Mouse (Mus musculus): ENCODE results near the gene Fbxw8. TPM values are rescaled to one million over a fixed set of nuclear protein-coding genes. Genes with fewer than 3 reads are reported as not detected.

Fbxw8 gene
- total RNA-seq, 2 experiments from 2014 or later = 47.3 to 51.4 TPM

DNA sequence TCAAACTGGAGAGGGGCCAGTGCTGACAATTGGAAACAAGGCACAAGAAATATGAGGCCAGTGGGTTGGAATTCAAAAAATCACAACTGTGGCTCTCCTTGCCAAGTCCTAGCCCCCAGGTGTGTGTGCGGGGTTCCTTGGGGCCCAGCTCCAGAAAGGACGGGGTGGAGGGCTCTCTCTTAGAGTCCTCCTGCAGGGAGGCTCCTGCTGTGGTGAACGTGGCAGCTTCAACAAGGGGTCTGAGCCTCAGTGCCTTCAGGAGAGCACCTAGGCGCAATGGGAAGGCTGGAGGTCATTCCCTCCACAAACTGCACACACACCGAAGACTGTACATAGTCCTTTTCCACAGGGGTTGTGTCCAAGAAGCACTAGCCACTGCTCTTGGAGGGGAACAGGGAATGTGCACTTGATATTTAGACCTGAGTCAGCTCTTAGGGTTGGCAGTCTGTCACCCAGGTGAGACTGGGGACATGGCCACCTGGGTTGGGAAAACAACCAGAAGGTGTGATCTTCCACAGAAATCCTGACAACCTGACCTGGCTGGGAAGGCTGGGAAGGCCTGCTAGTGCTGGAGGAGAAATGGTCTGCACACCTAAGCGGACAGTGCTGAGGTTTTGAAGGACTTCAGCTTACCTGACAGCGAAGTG is 46.3 kb downstream of the Fbxw8 start:
- no peak for DNase-seq (ENCODE audit: low spot score in 2 of 2)

DNA sequence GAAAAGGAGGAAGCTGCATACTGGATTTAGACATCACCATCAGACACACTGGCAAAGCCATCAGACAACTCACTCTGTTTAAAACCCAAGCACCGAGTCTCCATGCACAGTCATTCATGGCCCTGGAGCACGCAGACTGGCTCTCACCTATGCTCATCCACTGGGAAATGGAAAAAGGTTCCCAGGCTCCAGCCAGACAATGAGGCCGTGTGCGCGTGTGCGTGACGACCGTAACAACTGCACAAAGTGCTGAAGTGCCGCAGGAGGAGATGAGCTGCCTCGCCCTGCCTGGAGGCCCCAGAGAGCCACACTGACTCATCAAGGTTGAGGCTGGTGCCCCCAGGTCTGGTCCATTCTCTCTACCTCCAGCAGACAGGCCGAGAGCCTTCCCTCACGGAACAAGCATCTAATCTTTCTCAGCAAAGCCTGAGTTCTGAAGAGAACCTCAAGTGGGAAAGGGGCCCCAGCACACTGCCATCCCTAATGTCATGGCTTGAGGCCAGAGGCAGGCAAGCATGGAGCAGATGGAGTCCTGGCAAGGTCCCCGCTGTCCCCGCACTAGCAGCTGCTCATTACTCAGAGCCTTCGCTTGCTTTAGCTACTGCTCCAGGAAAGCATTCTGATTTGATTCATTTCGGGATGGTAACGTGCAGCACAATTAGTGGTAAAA is 47.0 kb downstream of the Fbxw8 start:
- DNase-seq (ENCODE audit: low spot score in 2 of 2) = no peak

DNA sequence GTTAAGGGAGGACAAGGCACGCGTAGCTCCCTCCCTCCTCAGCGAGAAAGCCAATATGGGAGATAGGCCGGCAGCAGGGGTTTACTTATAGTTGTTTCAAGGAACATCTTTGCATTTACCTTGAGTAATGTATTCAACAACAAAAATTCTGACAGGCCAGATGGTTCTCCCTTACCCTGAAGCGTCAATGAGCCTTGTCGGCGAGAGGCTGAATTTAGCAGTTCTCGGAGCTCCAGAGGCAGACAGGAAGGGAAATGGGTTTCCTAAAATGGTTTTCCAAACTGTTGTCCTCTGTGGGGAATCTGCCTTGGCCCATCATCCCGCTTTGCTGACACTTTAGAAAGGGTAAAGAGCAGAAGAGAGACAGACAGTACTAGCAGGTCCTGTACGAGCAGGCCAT is 48.6 kb downstream of the Fbxw8 start:
- DNase-seq (ENCODE audit: low spot score in 2 of 2) = no peak

DNA sequence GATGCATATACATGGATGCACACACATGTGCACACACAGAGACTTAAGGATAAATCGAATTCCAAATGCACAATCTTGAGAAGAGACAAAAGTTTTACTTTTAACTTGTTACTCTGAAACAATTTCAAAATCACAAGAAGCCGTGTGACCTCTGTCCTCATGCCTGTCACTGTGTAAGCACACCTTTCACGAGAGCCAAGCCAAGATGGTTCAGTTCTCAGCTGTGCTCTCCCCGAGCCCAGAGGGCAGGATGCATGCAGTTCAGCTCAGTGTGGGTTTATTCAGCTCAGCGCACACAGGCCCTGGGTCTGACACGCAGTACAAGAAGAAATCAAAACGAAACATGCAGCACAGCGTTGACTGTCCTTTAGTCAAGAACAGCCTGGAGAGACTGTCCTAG is 49.7 kb downstream of the Fbxw8 start:
- no peak for DNase-seq (ENCODE audit: low spot score in 2 of 2)

DNA sequence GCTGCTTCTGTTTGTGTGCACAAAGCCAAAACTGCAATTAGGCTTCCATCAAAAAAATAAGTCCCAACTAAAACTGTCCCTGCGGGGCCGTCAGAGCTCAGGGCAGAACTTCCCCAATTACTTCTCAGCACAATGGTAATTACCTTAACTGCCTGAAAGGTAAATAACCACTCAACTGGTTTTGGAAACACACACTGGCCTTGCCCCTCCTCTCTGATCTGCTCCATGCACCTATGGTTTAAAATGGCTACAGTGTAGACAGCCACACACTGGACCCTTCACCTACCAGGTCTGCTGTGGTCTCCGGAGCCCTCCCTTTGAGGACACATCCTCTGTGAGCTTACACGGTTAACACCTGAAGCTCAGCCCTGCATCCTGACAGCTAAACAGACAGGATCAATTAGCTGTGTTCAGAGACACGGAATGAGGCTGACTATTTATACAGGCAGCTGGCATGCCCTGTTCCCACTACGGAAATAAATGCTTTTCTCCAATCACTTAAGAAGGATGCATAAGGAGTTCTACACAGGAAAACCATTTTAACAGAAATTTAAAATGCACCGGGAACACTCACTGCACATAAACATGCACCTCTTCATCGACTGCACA is 55.3 kb downstream of the Fbxw8 start:
- no peak for DNase-seq (ENCODE audit: low spot score in 2 of 2)

DNA sequence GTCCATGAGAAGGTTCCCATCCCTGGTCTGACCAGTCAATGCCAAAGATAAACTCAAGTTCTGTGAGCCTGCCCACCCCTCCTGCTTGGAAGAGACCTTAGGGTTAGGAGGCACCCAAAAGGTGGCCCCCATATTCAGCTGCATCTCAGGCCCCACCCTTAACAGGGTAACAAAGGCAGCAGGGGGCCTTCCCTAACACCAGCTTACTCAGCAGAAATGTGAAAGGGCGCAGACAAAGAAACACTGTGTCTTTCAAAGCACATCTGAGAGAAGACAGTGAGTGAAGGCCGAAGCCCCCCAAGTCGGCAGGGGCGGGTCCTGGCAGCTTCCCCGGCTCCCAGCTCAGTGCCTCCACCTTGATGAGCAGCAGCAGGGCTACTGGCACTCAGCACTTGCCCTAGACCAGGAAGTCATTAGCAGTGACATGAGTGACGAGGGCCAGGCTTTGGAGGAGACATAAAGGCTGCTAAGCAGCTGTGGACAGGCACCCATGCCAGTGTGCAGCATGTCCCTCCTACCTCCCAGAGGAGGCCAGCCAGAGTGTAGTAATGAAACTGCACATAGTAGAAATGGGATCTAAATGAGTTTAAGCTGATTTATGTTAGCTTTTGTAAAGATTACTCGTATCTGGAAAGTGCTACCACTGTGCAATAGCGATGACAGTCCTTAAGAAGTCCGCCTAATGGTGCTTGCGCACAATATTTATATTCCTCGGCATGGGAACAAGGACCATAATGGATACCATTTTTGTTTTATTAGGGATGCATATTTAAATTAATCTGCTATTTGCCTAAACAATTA is 56.0 kb downstream of the Fbxw8 start:
- DNase-seq (ENCODE audit: low spot score in 2 of 2) = no peak

DNA sequence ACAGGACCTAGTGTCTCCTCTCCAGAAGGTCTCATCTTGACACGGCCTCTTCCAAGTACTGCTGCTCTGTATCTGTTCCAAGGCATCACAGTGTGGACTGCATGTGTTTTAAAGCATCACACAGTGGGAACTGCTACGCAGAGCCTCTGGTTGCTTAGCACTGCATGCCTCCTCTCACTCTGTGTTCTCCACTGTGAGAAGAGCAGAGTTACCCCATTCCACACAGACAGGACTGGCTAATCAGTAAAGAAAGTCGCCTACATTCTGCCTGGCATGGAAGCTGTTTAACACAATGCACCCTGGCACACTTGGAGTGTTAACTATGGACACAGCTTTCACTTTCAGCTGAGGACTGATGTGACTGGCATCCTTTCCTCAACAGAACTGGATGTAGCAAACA is 58.9 kb downstream of the Fbxw8 start:
- no peak for DNase-seq (ENCODE audit: low spot score in 2 of 2)

DNA sequence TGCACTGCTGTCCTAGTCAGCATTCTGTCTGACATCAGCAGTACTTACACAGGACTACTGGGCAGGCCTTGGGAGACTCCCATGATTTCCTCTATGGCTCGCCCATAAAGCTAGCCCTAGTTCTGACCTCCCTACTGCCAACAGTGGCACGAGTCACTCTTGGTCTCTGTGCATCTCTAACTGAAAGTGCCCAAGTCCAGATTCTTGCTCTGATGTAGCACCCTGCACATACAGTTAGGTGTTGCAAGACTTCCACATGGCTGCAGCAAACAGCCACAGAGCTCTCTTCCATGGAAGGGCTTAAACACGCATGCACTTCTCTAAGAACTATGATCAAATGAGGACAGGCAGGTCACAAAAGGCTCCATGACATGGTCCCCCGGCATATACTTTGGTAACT is 59.4 kb downstream of the Fbxw8 start:
- DNase-seq (ENCODE audit: low spot score in 2 of 2) = no peak

DNA sequence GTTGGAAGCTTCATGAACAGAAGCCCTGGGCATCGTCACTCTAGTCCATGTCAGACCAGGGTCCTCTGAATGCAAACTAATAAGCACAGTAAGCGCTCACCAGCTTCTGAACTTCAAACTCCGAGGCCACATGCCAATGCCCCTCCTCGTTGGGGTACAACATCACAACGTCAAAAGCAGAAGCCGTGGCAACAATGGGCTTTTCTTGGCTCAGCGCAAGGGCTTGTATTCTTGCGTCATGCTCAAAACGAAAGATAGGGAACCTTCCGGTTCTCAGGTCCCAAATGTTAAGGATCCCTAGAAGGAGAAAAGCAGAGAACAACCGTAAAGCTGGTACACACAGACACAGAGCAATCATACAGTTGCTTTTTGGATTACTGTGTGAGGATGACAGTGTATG is 59.8 kb downstream of the Fbxw8 start:
- DNase-seq (ENCODE audit: low spot score in 2 of 2) = no peak

DNA sequence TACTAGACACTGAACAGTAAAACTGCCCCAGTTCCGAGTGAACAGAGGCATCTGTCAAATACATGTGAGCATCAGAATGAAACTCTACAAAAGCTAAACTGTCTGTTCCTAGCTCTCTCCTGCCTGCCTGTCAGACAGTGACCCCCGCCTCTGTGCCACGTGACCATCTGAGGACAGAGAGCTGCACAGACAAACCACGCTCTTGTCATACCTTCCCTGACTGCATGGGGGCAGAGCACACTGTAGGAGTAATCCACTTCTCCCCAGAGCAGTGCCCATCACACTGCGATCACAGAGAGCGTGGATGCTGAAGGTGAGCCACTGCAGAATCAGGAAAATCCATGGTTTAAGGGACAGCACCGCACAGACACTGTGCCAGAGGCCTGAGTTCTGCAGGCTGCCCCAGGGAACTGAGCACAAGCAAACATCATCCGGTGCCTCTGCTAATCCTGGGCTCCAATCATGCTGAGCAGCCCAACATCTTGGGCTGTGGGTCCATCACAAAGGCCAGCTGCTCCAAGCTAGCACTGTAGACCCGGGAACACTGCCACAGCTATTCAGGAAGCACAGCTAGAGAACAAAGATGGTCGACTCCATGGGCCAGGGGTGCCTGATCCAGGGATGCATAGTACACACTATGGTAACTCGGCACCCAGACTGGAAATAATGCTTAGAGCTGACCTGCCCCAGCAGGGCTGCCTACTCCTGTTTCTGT is 61.8 kb downstream of the Fbxw8 start:
- no peak for DNase-seq (ENCODE audit: low spot score in 2 of 2)

DNA sequence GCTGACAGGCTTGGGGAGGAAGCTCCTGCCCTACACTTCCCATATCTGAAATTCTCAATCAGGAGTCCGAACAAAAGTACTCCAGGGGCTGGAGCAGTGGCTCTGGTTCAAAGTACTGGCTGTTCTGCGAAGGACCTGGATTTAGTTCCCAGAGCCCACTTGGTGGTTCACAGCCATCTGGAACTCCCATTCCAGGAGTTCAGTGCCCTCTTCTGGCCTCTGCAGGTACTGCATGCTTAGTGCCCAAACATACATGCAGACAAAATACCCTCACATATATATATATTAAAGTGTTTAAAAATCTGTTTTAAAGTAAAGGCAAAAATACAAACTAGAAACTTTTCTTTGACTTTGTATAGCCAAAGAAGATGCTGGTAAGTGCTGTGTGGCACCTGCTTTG is 64.4 kb downstream of the Fbxw8 start:
- DNase-seq (ENCODE audit: low spot score in 2 of 2) = no peak

DNA sequence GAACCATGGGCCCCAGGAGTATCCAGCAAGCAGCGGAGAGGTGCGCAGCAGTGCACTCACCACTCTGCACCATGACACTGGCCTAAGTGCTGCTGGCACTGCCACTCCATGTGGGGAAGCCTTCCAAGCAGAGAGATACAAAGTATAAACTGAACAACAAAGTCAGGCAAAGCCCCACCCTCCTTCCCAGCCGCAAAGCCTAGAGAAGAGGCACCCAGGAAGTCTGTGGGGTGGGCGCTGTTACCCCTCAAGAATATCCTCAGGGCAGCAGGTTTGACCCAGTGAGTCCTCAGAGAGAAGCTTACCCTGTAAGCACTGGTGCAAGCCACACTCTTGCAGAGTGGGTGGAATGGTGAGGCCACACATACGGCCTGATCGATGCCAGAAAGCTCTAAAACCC is 65.2 kb downstream of the Fbxw8 start:
- no peak for DNase-seq (ENCODE audit: low spot score in 2 of 2)

DNA sequence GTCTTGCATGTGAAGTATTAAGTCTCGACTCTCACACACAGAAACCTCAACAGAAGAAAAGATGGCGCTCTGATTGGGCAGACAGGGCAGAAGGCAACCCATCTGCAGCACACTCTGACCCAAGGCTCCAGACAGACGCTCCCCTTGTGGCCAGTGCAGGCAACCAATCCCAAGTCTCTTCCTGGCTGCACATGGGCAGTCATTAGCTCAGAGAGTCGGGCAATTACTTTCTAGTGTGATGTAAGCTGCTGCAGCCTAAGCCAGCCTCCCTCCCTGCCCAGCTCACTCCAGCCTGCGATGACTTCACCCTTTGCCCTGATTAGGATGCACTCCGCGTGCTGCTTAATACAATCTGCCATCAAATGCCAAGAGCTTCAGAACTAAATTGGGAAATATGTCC is 66.2 kb downstream of the Fbxw8 start:
- no peak for DNase-seq (ENCODE audit: low spot score in 2 of 2)

DNA sequence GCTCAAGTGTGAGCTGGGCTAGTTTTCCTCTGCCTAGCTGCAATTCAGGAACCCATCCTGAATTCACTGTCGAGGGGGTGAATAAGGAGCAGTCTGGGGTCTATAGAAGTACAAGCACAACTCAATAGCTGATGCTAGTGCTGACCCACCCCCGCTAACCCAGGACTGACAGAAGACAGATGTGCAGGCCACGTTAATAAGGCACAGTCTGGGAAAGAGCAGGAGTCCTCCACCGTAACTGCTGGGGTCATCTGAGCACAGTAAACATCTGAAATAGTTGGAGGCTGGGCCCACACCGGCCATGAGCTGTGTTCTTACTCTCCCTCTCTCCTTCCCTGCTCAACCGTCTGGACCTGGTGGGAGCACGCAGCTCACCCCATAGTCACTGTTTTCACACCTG is 68.3 kb downstream of the Fbxw8 start:
- no peak for DNase-seq (ENCODE audit: low spot score in 2 of 2)

DNA sequence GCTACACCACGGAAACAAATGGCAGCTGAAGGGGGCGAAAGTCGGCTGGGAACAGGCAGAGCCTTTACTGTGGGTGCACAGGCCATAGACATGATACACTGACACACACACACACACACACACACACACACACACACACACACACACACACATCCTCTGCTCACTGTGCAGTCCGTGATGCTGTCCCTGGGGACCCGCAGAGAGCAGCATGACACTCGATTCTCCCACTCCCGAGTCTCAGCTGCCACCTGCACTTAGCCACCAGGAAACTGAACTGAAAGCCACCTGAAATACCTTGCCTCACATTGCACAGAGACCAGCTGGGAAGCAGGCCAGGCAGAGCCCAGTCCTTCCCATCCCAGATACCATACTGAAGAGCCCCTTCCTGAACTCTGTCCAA is 70.0 kb downstream of the Fbxw8 start:
- DNase-seq (ENCODE audit: low spot score in 2 of 2) = no peak

DNA sequence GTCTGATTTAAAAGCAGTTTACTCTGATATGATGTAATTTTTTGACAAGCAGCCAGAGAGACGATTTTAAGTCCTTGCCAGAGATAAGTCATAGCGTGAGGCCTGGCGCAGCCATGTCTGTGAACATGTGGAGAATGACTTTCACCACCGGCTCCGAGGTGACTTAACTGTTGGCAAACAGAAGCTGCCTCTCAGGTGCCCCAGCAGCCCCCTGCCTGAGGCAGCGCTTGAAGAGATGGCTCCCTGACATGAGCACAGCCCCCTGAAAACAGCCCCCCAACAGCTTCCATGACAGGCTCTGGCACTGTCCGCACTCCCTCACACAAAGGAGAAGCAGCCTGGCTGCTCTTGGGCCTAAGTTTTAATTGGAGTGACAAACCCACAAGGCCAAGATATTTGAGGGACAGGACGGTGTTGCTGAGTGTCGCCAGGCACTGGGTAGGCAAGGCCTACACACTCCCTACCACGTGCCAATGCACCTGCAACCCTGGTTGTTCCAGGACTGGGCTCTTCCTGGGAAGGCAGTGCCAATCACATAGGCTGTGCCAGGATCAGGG is 71.0 kb downstream of the Fbxw8 start:
- DNase-seq (ENCODE audit: low spot score in 2 of 2) = no peak

DNA sequence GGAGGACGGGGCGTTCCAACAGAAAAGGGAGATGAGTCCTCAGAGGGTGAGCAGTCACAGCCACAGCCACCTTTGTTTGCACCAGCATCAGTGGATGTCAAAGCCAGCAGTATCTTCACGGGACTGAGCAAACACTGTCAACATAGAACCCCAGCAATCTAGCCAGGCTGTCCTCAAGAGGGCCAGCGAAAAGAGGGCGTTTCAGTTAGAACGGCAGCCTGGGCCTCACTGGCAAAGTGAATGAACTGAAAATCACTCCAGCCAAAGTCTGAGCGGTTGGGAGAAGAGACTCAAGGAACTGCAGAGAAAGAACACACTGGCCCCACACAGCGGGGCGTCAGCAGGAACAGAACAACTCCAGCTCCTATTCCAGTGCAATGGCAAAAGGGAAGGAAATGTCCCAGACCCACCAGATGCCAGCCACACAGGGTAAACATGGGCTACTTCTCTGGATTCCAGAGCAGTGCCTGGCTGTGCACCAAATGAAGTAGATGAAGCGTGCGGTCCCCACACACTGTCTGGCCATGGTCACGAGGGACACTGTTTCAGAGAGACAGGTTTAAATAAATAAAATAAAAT is 72.1 kb downstream of the Fbxw8 start:
- no peak for DNase-seq (ENCODE audit: low spot score in 2 of 2)

DNA sequence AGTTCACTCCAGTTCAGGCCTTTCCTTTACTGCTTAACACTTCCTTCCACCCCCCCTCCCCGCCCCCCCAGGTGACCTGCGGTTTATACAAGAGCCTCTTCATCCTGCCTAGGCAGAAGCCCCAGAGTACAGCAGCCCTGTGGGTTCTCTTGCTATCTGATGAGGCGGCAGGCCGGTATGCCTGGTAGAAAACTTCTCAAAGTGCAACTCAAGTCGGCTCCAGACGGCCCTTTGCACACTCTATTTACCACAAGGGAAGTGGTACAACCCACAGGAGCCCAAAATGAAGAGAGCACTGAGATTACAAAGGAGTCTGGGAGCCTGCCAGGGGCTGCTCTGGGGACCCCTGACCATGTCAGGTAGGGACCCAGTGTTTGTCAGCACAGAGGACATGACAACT is 73.3 kb downstream of the Fbxw8 start:
- DNase-seq (ENCODE audit: low spot score in 2 of 2) = no peak

DNA sequence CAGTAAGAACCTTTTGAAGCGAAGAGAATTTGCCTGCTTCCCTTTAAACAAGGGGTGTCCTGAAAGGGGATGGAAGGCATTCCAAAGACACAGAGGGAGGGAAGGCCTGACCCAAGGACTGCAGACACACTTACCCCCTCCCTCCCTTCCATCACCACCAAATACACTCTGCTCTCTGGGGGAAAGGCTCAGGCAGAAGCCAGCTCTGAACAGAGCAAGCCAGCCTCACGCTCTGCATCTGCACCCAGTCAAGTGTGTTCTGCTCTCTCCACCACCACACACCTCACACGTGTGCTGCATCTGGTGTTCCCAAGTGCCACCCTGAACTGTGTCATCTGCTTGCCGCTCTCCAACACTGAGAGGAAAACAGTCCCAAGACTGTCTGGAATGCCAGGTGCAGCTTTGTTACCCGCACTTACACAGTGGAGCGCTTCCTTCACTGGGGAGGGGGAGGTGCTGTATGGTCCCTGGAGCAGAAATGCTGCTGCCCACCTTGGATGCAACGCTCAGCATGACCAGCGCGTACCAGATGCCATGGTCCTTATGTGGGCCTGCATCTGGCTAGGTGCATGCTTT is 73.8 kb downstream of the Fbxw8 start:
- no peak for DNase-seq (ENCODE audit: low spot score in 2 of 2)

DNA sequence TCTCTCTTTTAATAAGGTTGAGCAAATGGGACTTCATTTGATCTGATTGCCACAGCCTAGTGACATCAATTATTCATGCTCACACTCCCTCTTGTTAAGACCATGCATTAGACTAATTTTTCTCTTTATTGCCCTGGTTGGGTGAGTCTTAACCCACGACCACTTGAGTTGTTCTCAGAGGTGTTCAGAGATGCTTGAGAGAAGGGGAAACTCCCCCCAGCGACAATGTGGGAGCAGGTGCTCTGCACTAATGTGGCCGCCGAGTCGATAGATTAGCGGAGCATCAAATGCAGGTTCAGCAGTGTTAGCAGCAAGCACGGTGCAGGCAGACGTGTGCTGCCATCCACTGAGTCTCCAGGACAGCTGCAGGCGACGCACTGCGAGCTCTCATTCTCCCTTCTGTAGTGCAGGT is 75.4 kb downstream of the Fbxw8 start:
- no peak for DNase-seq (ENCODE audit: low spot score in 2 of 2)
